Mouse (Mus musculus) forebrain, embryonic 14.5 days (tissue): ENCODE measurements around the gene Gm17482. TPM values are rescaled to one million over a fixed set of nuclear protein-coding genes. Genes with fewer than 3 reads are reported as not detected.
"Not testable (repeated sequence)": the region's sequence is repeated elsewhere in the genome, so short reads cannot be mapped to it uniquely, and the experiment has no call there.

Source experiments
- ATAC-seq: fragments of 200-750 bp; cut with Nextera tagmentation; 2 replicates; pipeline ENCODE4 v1.8.0; 2017; ENCODE audit warnings: mild to moderate bottlenecking, moderate library complexity
- DNase-seq: peaks from one replicate; pipeline ENCODE4 v3.0.0-alpha.2; 2015; ENCODE audit warnings: low spot score
- H3K27ac ChIP-seq: fragments of 300-500 bp; sonication (generic); 2 replicates; pipeline ENCODE4 v1.5.1; 2014; ENCODE audit warnings: low read depth, mild to moderate bottlenecking, control low read depth, low read length, moderate library complexity
- H3K27me3 ChIP-seq: fragments of 300-500 bp; sonication (generic); replicated peaks from 2 replicates; pipeline ENCODE4 v1.6.1; 2014; ENCODE audit warnings: low read length, control low read depth, mixed read lengths; ENCODE audit not compliant: control insufficient read depth, insufficient read depth
- H3K36me3 ChIP-seq: fragments of 300-500 bp; sonication (generic); 2 replicates; pipeline ENCODE4 v1.6.1; 2014; ENCODE audit warnings: low read length, control low read depth; ENCODE audit not compliant: control insufficient read depth, insufficient read depth
- H3K4me1 ChIP-seq: fragments of 300-500 bp; sonication (generic); 2 replicates; pipeline ENCODE4 v1.6.1; 2014; ENCODE audit warnings: antibody characterized with exemption, low read length, control low read depth; ENCODE audit not compliant: control insufficient read depth, insufficient read depth
- H3K4me2 ChIP-seq: fragments of 300-500 bp; sonication (generic); 2 replicates; pipeline ENCODE4 v1.6.1; 2014; ENCODE audit warnings: mild to moderate bottlenecking, control low read depth, low read length
- H3K4me3 ChIP-seq: fragments of 300-500 bp; sonication (generic); 2 replicates; pipeline ENCODE4 v1.5.1; 2014; ENCODE audit warnings: low read depth, low read length, control low read depth
- H3K9ac ChIP-seq: fragments of 300-500 bp; sonication (generic); 2 replicates; pipeline ENCODE4 v1.6.1; 2014; ENCODE audit warnings: mild to moderate bottlenecking, low read length, control low read depth, moderate library complexity
- H3K9me3 ChIP-seq: fragments of 300-500 bp; sonication (generic); replicated peaks from 2 replicates; pipeline ENCODE4 v1.6.1; 2016; ENCODE audit warnings: low read length, control low read depth, mixed read lengths; ENCODE audit not compliant: control insufficient read depth
- WGBS: fragments of 180-500 bp; shearing (Covaris S2); extraction: QIAGEN DNeasy Blood & Tissue Kit; methylation state at CpG from one replicate; pipeline ENCODE4 v1.1.7; 2014; 5-methylcytosine and 5-hydroxymethylcytosine counted together
- polyA plus RNA-seq: library from polyadenylated mRNA; unstranded; fragments of >200 nt; fragmentation: Nextera tagmentation; extraction: Ambion mirVana; gene quantifications from 2 replicates; pipeline ENCODE4 v1.2.1, GENCODE M21; 2014

The Gm17482 gene
- polyA plus RNA-seq, 1 experiment from 2014 or later, result not detected

DNA sequence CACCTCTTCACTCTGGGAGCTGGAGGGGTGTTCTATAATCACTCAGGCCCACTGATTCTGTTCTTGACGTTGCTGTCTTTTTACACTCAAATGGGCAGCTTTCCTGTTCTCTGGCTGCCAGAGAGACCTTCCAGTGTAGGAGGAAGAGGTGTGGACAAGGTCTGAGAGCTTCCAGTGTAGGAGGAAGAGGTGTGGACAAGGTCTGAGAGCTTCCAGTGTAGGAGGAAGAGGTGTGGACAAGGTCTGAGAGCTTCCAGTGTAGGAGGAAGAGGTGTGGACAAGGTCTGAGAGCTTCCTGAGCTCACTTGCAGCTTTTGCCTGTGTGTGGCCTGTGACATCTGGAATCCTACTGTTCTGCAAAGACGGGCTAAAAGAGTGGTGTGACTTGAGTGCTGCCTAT lies 13.3 kb downstream of the Gm17482 start:
- not testable (repeated sequence) for H3K4me1 ChIP-seq, ATAC-seq, H3K27me3 ChIP-seq, H3K36me3 ChIP-seq, DNase-seq, H3K9me3 ChIP-seq, H3K9ac ChIP-seq, H3K4me2 ChIP-seq, H3K4me3 ChIP-seq, H3K27ac ChIP-seq
- 45% methylated on average over 2 of the region's 2 CpGs for WGBS

GRCm38 (mm10) chr6:115241131-115241699 lies 14.1 kb downstream of the Gm17482 start:
- Histone ChIP-seq H3K4me2 (no peak overlapping the region), H3K27me3 (no peaks in the 10 kb centered on the region), H3K4me3 (no peak overlapping the region), H3K9ac (no peak overlapping the region), H3K36me3 (0 out of 2 replicates have a peak, but pooled peaks cover 4% of the 10 kb centered on the region), H3K9me3 (no peaks in the 10 kb centered on the region), H3K27ac (no peak overlapping the region), H3K4me1 (no peaks in the 10 kb centered on the region)
- 49% methylated on average over 3 of the region's 3 CpGs for WGBS
- ATAC-seq, result no peak
- DNase-seq, result peak; percentile 27

DNA sequence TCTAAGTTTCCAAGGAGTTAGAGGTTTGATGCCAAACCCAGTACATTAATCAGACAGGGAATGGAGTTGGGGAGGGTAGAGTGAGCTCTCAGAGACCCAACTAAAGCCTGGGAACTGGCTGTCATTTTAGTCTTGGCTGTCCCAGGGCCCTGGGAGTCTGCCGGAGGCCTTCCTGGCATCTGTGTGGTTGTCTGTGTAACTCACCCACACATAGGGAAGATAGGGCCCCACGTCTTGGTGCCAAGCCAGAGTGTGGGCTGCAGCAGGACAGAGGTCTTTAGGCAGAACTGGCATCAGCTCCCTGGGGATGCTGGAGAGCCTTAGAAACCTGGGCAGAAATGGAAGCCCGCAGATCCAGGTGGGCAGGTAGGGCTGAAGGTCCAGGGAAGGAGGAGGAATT lies 14.8 kb downstream of the Gm17482 start:
- DNase-seq (no peak), ATAC-seq (no peak)
- H3K9ac ChIP-seq, result no peak overlapping the region
- H3K9me3 ChIP-seq, result no peaks in the 10 kb centered on the region
- H3K36me3 ChIP-seq, result 0 out of 2 replicates have a peak, but pooled peaks cover 6% of the 10 kb centered on the region
- no peaks in the 10 kb centered on the region for H3K4me1 ChIP-seq
- no peak overlapping the region for H3K4me2 ChIP-seq
- H3K27me3 ChIP-seq, result no peaks in the 10 kb centered on the region
- 94% methylated on average over 3 of the region's 3 CpGs for WGBS
- no peak overlapping the region for H3K27ac ChIP-seq
- H3K4me3 ChIP-seq, result no peak overlapping the region

- no peak overlapping the region for H3K4me2 ChIP-seq
- no peak overlapping the region for H3K27ac ChIP-seq
- DNase-seq (no peak), ATAC-seq (no peak)
- 0 out of 2 replicates have a peak, but pooled peaks cover 6% of the 10 kb centered on the region for H3K36me3 ChIP-seq
- H3K4me1 ChIP-seq, result no peaks in the 10 kb centered on the region
- H3K4me3 ChIP-seq, result no peak overlapping the region
- no peaks in the 10 kb centered on the region for H3K27me3 ChIP-seq
- H3K9ac ChIP-seq, result no peak overlapping the region
- 66% methylated on average over 2 of the region's 2 CpGs for WGBS
- no peaks in the 10 kb centered on the region for H3K9me3 ChIP-seq
Measured at GRCm38 (mm10) chr6:115244222-115244621, 17.1 kb downstream of the Gm17482 start.

GRCm38 (mm10) chr6:115245500-115246058 lies 18.4 kb downstream of the Gm17482 start:
- DNase-seq (no peak), ATAC-seq (no peak)
- 0 out of 2 replicates have a peak, but pooled peaks cover 6% of the 10 kb centered on the region for H3K36me3 ChIP-seq
- no peak overlapping the region for H3K27ac ChIP-seq
- H3K27me3 ChIP-seq, result no peaks in the 10 kb centered on the region
- H3K4me2 ChIP-seq, result no peak overlapping the region
- no peak overlapping the region for H3K4me3 ChIP-seq
- no peaks in the 10 kb centered on the region for H3K9me3 ChIP-seq
- no peak overlapping the region for H3K9ac ChIP-seq
- no peaks in the 10 kb centered on the region for H3K4me1 ChIP-seq
- 89% methylated on average over 3 of the region's 3 CpGs for WGBS

- Histone ChIP-seq H3K4me1 (0 out of 2 replicates have a peak, but pooled peaks cover 7% of the 10 kb centered on the region), H3K36me3 (no peaks in the 10 kb centered on the region), H3K4me2 (no peak overlapping the region), H3K4me3 (no peak overlapping the region), H3K27ac (no peak overlapping the region), H3K9ac (peak overlapping the region; percentile 21), H3K27me3 (no peaks in the 10 kb centered on the region), H3K9me3 (no peaks in the 10 kb centered on the region)
- ATAC-seq (no peak), DNase-seq (peak; percentile 16)
- WGBS, result 4% methylated on average over 13 of the region's 13 CpGs
Measured at GRCm38 (mm10) chr6:115251531-115251985, 24.4 kb downstream of the Gm17482 start.

DNA sequence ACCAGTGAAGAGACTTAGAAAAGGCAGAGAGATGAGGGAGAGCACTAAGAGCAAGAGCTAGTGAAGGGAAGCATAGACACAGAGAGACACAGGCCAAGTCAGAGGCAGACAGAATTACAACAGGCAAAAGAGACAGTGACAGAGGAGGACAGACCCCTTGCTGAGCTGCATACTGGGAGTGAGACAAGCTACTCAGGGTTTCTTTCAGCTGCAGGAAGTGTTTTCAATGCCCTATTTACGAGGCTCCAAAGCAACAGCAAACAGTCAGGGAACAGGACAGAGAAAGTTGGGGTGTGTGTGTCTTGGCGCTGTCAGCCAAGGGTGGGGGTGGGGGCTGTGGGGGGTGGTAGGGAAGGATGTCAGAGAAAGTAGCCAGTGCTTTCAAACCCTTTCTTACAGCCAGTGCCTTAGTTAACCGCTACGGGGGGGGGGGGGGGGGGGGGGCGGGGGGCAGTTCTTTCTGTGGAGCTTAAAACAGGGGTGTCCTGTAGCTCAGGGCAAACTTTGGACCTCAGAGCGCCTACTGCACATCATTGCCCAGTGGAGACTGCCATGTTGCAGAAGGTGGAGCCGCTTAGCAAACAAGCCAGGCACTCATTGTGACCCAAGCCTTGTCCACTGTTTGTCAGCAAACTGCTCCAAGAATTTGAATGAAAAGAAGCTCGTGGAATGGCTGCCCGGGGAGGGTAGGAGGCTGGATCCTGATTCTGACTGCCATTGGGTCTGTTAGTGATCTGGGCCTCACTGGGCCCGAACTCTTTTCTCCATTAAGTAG lies 25.1 kb downstream of the Gm17482 start, which contains the start of gene Timp4:
Gene Timp4 (minus strand): TSS at position 107 of the 775 bp plus-strand sequence.
- no peak for ATAC-seq
- no peaks in the 10 kb centered on the region for H3K9me3 ChIP-seq
- no peak within 1 kb of the TSS for H3K4me3 ChIP-seq
- no peak within 1 kb of the TSS for H3K4me2 ChIP-seq
- no peaks in the 10 kb centered on the region for H3K27me3 ChIP-seq
- peak; percentile 10 for DNase-seq
- peak within 1 kb of the TSS; percentile 21 for H3K9ac ChIP-seq
- H3K27ac ChIP-seq, result no peak within 1 kb of the TSS
- WGBS, result 23% methylated on average over 6 of the region's 10 CpGs
- 0 out of 2 replicates have a peak, but pooled peaks cover 7% of the 10 kb centered on the region for H3K4me1 ChIP-seq
- H3K36me3 ChIP-seq, result no peaks in the 10 kb centered on the region

GRCm38 (mm10) chr6:115255171-115255570 lies 28.0 kb downstream of the Gm17482 start:
- ATAC-seq (no peak), DNase-seq (peak; percentile 52)
- 81% methylated on average over 3 of the region's 3 CpGs for WGBS
- Histone ChIP-seq H3K36me3 (no peaks in the 10 kb centered on the region), H3K4me1 (0 out of 2 replicates have a peak, but pooled peaks cover 7% of the 10 kb centered on the region), H3K27me3 (no peaks in the 10 kb centered on the region), H3K4me2 (no peak overlapping the region), H3K9me3 (no peaks in the 10 kb centered on the region), H3K4me3 (no peak overlapping the region), H3K27ac (no peak overlapping the region), H3K9ac (no peak overlapping the region)
